Mouse (Mus musculus) kidney, embryonic 15.5 days (tissue): ENCODE measurements around the gene Vipr1. TPM values are rescaled to one million over a fixed set of nuclear protein-coding genes. Genes with fewer than 3 reads are reported as not detected.
A peak's percentile ranks its signal among the peaks of the same experiment; 100 is the strongest.

Experiments
- ATAC-seq: fragments of 200-750 bp; cut with Nextera tagmentation; replicated peaks from 2 replicates; pipeline ENCODE4 v1.8.0; 2017; ENCODE audit warnings: moderate TSS enrichment; ENCODE audit not compliant: low FRiP score
- H3K27ac ChIP-seq: fragments of 300-500 bp; sonication (generic); 2 replicates; pipeline ENCODE4 v1.5.1; 2015; ENCODE audit warnings: mild to moderate bottlenecking, inconsistent platforms
- H3K27me3 ChIP-seq: fragments of 300-500 bp; sonication (generic); 2 replicates; pipeline ENCODE4 v1.6.1; 2015; ENCODE audit warnings: inconsistent platforms
- H3K36me3 ChIP-seq: fragments of 300-500 bp; sonication (generic); 2 replicates; pipeline ENCODE4 v1.6.1; 2015; ENCODE audit warnings: inconsistent platforms
- H3K4me1 ChIP-seq: fragments of 300-500 bp; sonication (generic); 2 replicates; pipeline ENCODE4 v1.6.1; 2015; ENCODE audit warnings: inconsistent platforms
- H3K4me2 ChIP-seq: fragments of 300-500 bp; sonication (generic); 2 replicates; pipeline ENCODE4 v1.6.1; 2015; ENCODE audit warnings: moderate library complexity, mild to moderate bottlenecking, inconsistent platforms
- H3K4me3 ChIP-seq: fragments of 300-500 bp; sonication (generic); replicated peaks from 2 replicates; pipeline ENCODE4 v1.5.1; 2015; ENCODE audit warnings: mild to moderate bottlenecking, inconsistent platforms
- H3K9ac ChIP-seq: fragments of 300-500 bp; sonication (generic); 2 replicates; pipeline ENCODE4 v1.6.1; 2015; ENCODE audit warnings: mild to moderate bottlenecking, inconsistent platforms
- H3K9me3 ChIP-seq: fragments of 300-500 bp; sonication (generic); replicated peaks from 2 replicates; pipeline ENCODE4 v1.6.1; 2016; ENCODE audit warnings: inconsistent platforms
- WGBS: fragments of 180-500 bp; shearing (Covaris S2); methylation state at CpG from one replicate; pipeline ENCODE4 v1.1.7; 2015; ENCODE audit warnings: mixed read lengths; 5-methylcytosine and 5-hydroxymethylcytosine counted together
- polyA plus RNA-seq: library from polyadenylated mRNA; unstranded; fragments of >200 nt; fragmentation: Nextera tagmentation; extraction: Ambion mirVana; gene quantifications from 2 replicates; pipeline ENCODE4 v1.2.1, GENCODE M21; 2015

The Vipr1 gene
- polyA plus RNA-seq, 1 experiment from 2014 or later = 0.18 TPM

DNA sequence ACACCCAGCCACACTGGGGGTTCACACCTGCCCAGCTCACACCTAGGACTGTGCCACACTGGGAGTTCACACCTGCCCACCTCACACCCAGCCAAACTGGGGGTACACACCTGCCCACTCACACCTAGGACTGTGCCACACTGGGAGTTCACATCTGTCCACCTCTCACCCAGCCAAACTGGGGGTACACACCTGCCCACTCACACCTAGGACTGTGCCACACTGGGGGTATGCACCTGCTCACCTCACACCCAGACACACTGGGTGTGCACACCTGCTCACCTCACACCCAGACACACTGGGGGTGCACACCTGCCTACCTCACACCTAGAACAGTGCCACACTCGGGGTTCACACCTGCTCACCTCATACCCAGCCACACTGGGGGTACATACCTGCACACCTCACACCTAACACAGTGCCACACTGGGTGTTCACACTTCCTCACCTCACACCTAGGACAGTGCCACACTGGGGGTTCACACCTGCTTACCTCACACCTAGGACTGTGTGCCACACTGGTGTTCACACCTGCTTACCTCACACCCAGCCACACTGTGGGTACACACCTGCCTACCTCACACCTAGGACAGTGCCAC lies 35.9 kb upstream of the Vipr1 start:
- Histone ChIP-seq H3K27ac (no peak overlapping the region), H3K4me1 (no peaks in the 10 kb centered on the region), H3K36me3 (no peaks in the 10 kb centered on the region), H3K4me2 (no peak overlapping the region), H3K9ac (no peak overlapping the region), H3K9me3 (no peaks in the 10 kb centered on the region), H3K27me3 (0 out of 2 replicates have a peak, but pooled peaks cover 4% of the 10 kb centered on the region), H3K4me3 (no peak overlapping the region)
- WGBS = 39% methylated on average over 1 of the region's 1 CpGs
- ATAC-seq = 0 out of 2 replicates have a peak, but pooled peaks have one; percentile 15

- Histone ChIP-seq H3K36me3 (no peaks in the 10 kb centered on the region), H3K27ac (no peak overlapping the region), H3K9me3 (no peaks in the 10 kb centered on the region), H3K4me1 (no peaks in the 10 kb centered on the region), H3K9ac (no peak overlapping the region), H3K4me2 (no peak overlapping the region), H3K27me3 (0 out of 2 replicates have a peak, but pooled peaks cover 4% of the 10 kb centered on the region), H3K4me3 (no peak overlapping the region)
- ATAC-seq = no peak
- 66% methylated on average over 6 of the region's 6 CpGs for WGBS
These were observed 33.1 kb upstream of the Vipr1 start for GRCm38 (mm10) chr9:121609381-121609780.

DNA sequence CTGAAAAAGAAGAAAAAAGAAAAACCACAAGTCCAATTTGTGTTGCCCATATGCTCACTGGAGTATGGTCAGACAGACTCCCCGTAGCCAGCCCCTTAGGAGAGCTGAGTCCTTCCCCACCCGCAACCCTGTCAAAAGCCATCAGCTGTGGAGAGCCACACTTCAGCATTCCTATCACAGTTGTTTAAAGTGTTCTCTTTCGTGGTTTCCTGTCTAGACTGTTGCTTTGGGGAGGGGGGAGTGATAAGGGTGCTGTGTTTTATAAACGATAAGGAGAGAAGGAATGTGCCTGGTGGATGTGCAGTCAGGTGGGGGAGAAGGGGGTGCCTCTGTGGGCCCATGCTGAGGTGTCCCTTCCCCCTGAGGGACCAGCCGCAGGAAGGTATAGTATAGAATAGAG lies 29.3 kb upstream of the Vipr1 start:
- Histone ChIP-seq H3K4me1 (no peaks in the 10 kb centered on the region), H3K9ac (no peak overlapping the region), H3K27ac (no peak overlapping the region), H3K9me3 (no peaks in the 10 kb centered on the region), H3K27me3 (0 out of 2 replicates have a peak, but pooled peaks cover 8% of the 10 kb centered on the region), H3K4me2 (no peak overlapping the region), H3K4me3 (no peak overlapping the region), H3K36me3 (no peaks in the 10 kb centered on the region)
- WGBS = 61% methylated on average over 5 of the region's 5 CpGs
- no peak for ATAC-seq

DNA sequence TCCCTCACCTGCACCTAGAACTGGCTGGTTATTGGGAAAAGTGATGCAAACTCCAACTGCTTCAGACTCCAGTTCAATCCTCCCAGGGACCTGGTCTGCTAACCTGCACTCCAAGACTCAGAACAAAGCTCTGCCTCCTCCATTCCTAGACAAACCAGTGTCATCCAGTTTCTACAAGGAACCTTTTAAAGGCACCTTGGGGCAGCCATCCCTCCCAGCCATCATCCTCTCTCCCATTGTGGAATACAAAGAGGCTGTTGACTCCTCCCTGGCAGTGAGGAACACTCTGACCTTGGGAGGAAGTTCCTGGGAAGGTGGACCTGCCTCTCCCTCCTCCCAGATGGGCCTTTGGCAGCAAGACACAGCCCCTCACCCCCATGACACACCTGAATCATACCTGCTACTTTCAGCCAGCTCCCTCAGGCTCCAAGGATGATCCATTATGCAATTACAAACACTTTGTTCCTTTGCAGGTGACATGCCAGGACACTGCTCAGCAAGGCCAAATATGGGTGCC lies 28.2 kb upstream of the Vipr1 start:
- H3K9me3 ChIP-seq = no peaks in the 10 kb centered on the region
- no peak for ATAC-seq
- no peak overlapping the region for H3K9ac ChIP-seq
- H3K27me3 ChIP-seq = 0 out of 2 replicates have a peak, but pooled peaks cover 3% of the 10 kb centered on the region
- H3K4me1 ChIP-seq = 0 out of 2 replicates have a peak, but pooled peaks cover 1% of the 10 kb centered on the region
- H3K36me3 ChIP-seq = no peaks in the 10 kb centered on the region
- H3K4me2 ChIP-seq = no peak overlapping the region
- H3K4me3 ChIP-seq = no peak overlapping the region
- H3K27ac ChIP-seq = no peak overlapping the region

GRCm38 (mm10) chr9:121616471-121616870 lies 26.0 kb upstream of the Vipr1 start:
- peaks cover 3% of the 10 kb centered on the region; the same call in 1 of the 2 replicates for H3K27me3 ChIP-seq
- no peaks in the 10 kb centered on the region for H3K36me3 ChIP-seq
- H3K4me2 ChIP-seq = no peak overlapping the region
- no peak overlapping the region for H3K4me3 ChIP-seq
- no peak overlapping the region for H3K9ac ChIP-seq
- no peak overlapping the region for H3K27ac ChIP-seq
- H3K9me3 ChIP-seq = no peaks in the 10 kb centered on the region
- WGBS = 67% methylated on average over 3 of the region's 3 CpGs
- 0 out of 2 replicates have a peak, but pooled peaks cover 5% of the 10 kb centered on the region for H3K4me1 ChIP-seq
- ATAC-seq = no peak

GRCm38 (mm10) chr9:121619441-121619840 lies 23.1 kb upstream of the Vipr1 start:
- H3K27me3 ChIP-seq = peaks cover 8% of the 10 kb centered on the region; the same call in 1 of the 2 replicates
- H3K9me3 ChIP-seq = no peaks in the 10 kb centered on the region
- no peak overlapping the region for H3K4me2 ChIP-seq
- H3K36me3 ChIP-seq = no peaks in the 10 kb centered on the region
- H3K27ac ChIP-seq = no peak overlapping the region
- no peak for ATAC-seq
- 31% methylated on average over 7 of the region's 7 CpGs for WGBS
- 0 out of 2 replicates have a peak, but pooled peaks cover 5% of the 10 kb centered on the region for H3K4me1 ChIP-seq
- no peak overlapping the region for H3K9ac ChIP-seq
- no peak overlapping the region for H3K4me3 ChIP-seq

DNA sequence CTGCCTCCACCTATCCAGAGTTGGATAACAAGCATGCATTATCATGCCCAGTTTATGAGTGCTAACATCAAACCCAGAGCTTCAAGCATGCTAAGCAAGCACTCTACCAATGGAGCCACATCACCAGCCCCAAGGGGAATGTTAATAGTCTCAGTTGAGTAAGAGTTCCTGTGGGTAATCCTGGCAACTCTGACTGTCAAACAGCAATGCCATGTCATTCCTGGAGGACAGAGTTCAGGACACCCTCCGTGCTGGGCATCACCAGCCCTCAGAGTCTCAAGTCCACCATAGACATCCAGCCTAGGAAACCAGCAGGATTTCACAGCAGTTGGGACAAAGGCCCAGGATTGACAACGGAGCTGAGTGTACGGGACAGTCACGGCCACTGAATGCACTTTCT lies 19.3 kb upstream of the Vipr1 start:
- no peaks in the 10 kb centered on the region for H3K36me3 ChIP-seq
- no peaks in the 10 kb centered on the region for H3K9me3 ChIP-seq
- no peak for ATAC-seq
- H3K4me3 ChIP-seq = no peak overlapping the region
- 0 out of 2 replicates have a peak, but pooled peaks cover 5% of the 10 kb centered on the region for H3K4me1 ChIP-seq
- H3K27me3 ChIP-seq = peaks cover 5% of the 10 kb centered on the region; the same call in 1 of the 2 replicates
- no peak overlapping the region for H3K9ac ChIP-seq
- WGBS = 90% methylated on average over 4 of the region's 4 CpGs
- H3K27ac ChIP-seq = no peak overlapping the region
- no peak overlapping the region for H3K4me2 ChIP-seq

DNA sequence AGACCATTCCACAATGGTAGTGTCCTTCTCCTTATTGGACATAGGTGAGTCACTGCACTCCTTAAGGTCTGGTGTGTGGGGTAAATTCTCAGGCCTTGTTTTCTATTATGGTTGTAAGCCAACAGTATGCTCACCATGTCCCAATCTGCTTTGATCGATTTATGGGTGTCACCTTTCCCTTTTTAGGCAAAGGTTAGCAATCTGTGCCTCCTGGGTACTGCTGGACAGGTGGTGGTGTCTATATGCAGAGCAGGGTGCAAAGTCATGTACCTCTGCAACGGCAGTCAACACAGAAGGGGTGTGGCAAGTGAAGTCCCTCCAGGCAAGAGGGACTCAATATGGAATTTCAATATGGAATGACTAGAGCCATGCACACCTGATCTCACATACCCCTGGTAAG lies 17.6 kb upstream of the Vipr1 start:
- Histone ChIP-seq H3K9ac (no peak overlapping the region), H3K4me3 (no peak overlapping the region), H3K4me1 (no peaks in the 10 kb centered on the region), H3K36me3 (no peaks in the 10 kb centered on the region), H3K27ac (no peak overlapping the region), H3K4me2 (no peak overlapping the region), H3K9me3 (no peaks in the 10 kb centered on the region), H3K27me3 (peaks cover 5% of the 10 kb centered on the region; the same call in 1 of the 2 replicates)
- WGBS = 73% methylated on average over 2 of the region's 2 CpGs
- no peak for ATAC-seq

- Histone ChIP-seq H3K4me3 (no peak overlapping the region), H3K9me3 (no peaks in the 10 kb centered on the region), H3K4me2 (no peak overlapping the region), H3K4me1 (no peaks in the 10 kb centered on the region), H3K27ac (no peak overlapping the region), H3K9ac (no peak overlapping the region), H3K36me3 (no peaks in the 10 kb centered on the region), H3K27me3 (no peaks in the 10 kb centered on the region)
- 74% methylated on average over 1 of the region's 1 CpGs for WGBS
- no peak for ATAC-seq
These were observed 11.9 kb upstream of the Vipr1 start for GRCm38 (mm10) chr9:121630627-121631026.

DNA sequence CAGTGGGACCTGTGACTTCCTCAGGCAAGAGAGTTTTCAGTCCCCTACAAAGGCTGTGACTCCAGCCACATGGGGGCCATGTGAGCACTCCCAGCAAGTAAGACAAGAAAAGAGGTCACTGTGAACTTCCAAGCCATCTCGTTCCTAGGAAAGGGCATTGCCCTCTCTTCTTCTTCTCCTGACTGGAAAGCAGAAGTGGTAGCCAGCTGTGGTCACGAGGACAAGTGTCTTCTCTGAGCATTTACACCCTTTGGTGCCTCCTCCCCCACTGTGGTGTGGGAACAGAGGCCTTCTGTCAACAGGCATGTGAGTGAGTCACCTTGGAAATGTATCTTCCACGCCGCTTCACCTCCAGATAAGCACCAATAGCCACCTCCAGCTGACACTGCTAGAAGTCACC lies 10.6 kb upstream of the Vipr1 start:
- H3K9ac ChIP-seq = no peak overlapping the region
- H3K9me3 ChIP-seq = no peaks in the 10 kb centered on the region
- H3K4me1 ChIP-seq = no peaks in the 10 kb centered on the region
- H3K4me2 ChIP-seq = no peak overlapping the region
- 63% methylated on average over 4 of the region's 4 CpGs for WGBS
- no peaks in the 10 kb centered on the region for H3K36me3 ChIP-seq
- H3K27me3 ChIP-seq = peaks cover 9% of the 10 kb centered on the region
- H3K27ac ChIP-seq = no peak overlapping the region
- no peak overlapping the region for H3K4me3 ChIP-seq
- no peak for ATAC-seq

DNA sequence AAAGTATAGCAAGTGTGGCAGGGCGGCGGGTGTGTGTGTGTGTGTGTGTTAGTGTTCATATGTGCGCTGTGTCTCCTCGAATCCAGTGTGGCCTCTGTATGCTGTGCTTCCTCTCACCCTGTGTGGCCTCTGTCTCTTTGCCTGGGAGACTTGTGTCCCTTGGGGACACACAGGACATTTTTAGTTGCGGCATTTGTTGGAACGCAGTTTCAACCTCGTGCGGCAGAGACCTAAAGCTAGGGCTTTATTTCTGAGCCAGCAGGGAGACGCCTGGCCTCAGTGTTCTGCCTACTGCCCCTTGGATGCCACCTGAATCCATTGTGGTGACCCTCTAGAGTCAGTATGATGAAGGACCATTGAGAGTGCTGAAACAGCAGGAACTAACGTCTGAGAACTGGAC lies 9.6 kb upstream of the Vipr1 start:
- Histone ChIP-seq H3K27ac (no peak overlapping the region), H3K27me3 (peaks cover 9% of the 10 kb centered on the region)
- 83% methylated on average over 10 of the region's 10 CpGs for WGBS

GRCm38 (mm10) chr9:121633306-121633705 lies 9.2 kb upstream of the Vipr1 start:
- no peak overlapping the region for H3K4me2 ChIP-seq
- H3K27ac ChIP-seq = no peak overlapping the region
- H3K9ac ChIP-seq = no peak overlapping the region
- WGBS = 83% methylated on average over 6 of the region's 6 CpGs
- no peaks in the 10 kb centered on the region for H3K4me1 ChIP-seq
- no peak overlapping the region for H3K4me3 ChIP-seq
- peaks cover 9% of the 10 kb centered on the region for H3K27me3 ChIP-seq
- no peak for ATAC-seq
- H3K9me3 ChIP-seq = no peaks in the 10 kb centered on the region
- H3K36me3 ChIP-seq = no peaks in the 10 kb centered on the region

More for the DNA sequence above, 9.6 kb upstream of the Vipr1 start:
- Histone ChIP-seq H3K9me3 (no peaks in the 10 kb centered on the region), H3K4me1 (no peaks in the 10 kb centered on the region), H3K36me3 (no peaks in the 10 kb centered on the region), H3K4me2 (no peak overlapping the region), H3K4me3 (no peak overlapping the region), H3K9ac (no peak overlapping the region)
- no peak for ATAC-seq
